Mouse (Mus musculus) adrenal gland, postnatal 25 days (tissue): ENCODE results near the gene Tbc1d16. TPM values are rescaled to one million over a fixed set of nuclear protein-coding genes. Genes with fewer than 3 reads are reported as not detected.

Experiments
- DNase-seq: peaks from one replicate; pipeline ENCODE4 v3.0.0; 2021; ENCODE audit warnings: mixed read lengths
- total RNA-seq: library from RNA; stranded (reverse); gene quantifications from 2 replicates; pipeline ENCODE4 v1.2.3, GENCODE M21; 2021

Tbc1d16 gene
- total RNA-seq, 1 experiment from 2014 or later: 14.3 TPM

DNA sequence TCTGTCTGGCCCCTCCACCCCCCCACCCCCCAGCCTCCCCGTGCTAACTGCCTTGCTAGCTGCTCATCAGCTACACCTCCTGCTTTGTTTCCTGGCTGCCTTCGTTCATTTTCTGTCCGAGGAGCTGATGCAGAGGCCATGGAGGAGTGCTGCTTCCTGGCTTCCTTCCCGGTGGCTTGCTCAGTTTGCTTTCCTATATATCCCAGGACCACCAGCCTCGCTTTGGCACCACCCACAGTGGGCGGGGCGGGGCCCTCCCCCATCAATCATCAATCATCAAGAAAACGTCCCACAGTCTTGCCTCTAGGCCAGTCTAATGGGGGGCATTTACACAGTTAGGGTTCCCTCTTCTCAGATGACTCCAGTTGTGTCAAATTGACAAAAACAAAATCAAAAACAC lies 8.1 kb upstream of the Tbc1d16 start:
- DNase-seq: no peak

DNA sequence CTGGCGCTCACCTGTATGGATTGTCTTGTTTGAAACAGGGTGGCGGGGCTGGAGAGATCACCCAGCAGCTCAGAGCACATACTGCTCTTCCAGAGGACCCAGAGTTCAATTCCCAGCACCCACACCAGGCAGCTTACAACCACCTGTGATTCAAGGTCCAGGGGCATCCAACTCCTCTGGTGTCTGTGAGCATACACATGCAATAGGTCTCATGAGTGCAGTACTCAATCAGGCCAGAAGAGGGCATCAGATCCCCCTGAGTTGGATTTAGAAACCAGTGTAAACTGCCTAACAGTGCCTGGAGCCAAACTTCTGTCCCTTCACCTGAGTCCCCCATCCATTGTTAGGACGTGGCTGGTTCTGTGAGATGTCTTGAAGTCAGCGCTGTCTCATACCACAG lies 7.3 kb upstream of the Tbc1d16 start:
- peak; percentile 39 for DNase-seq

DNA sequence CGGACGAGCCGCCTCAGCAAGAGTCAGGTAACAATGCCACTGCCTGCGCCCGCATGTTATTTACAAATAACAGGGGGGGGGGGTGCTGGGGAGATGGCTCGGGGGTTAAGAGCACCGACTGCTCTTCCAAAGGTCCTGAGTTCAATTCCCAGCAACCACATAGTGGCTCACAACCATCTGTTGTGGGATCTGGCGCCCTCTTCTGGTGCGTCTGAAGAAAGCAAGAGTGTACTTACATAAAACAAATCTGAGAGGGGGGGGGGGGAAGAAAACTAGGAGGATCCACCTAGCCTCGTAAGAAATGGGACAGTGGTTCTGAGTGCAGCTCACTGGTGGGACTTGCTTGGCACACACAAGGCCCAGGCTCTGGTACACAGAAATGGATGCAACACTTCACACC lies 6.5 kb upstream of the Tbc1d16 start:
- no peak for DNase-seq

DNA sequence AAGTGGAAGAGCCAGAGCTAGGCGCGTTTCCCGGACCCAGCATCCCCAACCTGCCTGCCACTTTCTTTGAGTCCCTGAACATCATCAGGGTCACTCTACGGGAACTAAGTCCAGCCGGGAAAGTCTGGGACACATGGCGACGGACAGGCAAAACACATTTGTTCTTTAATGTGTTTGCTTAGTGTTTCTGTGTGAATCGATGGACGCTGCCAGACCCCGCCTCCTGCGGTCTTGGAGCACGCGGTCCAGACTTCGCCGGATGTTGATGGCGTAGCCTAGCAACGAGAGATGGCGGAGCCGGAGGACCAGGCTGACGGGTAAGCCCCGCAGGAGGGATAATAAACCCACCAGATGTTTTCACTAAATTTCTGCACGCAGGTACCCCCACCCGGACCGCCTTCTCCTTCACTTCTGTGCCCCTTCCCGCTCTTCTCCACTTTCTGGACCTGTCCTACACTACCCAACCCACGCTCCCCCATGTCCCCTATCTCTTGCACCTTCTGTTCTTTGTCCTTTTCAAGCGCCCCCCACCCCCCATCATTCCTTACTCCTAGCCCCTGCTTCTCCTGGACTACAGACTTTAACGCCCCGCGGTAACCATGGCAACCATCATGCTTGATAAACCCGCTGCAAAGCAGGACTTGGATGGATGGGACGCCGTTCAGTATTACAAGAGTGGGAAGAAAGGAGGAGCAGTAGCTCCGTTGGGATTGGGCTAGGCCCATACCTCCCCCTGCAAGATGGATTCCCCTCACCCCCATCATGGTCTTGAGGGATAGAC lies 737 bp upstream of the Tbc1d16 start:
- peak; percentile 65 for DNase-seq

DNA sequence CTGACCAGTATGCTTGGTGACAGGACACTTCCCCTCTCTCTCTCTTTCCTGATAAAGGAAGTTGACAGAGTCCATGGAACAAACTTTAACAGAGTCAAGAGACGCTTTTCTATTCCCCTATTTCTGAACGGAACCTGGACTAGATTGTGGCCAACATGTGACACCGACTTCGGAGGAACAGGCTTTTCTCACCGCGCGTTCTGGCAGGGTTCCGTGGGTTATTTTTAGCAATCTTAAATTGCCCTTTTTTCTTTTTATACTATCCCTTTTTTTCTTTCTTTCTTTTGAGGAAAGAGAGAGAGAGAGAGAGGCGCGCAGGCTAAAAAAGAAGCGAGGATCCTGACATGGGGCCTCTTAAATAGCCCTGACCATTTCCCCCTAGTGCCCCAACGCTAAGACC lies 708 bp downstream of the Tbc1d16 start:
- no peak for DNase-seq

DNA sequence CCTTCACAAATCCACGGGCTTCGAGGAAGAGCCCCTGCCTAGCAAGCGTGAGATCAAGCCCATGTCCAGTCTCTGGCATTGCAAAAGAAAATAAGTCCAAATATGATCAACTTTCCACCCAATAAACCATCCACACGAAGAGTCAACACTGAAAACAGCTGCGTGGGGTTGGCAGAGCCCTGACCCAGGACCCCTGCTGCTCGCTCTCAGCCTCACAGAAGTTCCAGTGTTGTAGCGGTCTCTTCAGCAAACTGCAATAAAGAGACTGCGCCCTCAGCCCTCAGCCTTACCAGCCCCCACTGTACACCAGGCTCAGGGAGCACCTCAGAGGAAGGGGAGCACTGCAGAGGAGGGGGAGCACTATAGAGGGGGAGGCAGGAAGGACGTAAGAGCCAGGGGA lies 2.7 kb downstream of the Tbc1d16 start:
- DNase-seq: no peak

DNA sequence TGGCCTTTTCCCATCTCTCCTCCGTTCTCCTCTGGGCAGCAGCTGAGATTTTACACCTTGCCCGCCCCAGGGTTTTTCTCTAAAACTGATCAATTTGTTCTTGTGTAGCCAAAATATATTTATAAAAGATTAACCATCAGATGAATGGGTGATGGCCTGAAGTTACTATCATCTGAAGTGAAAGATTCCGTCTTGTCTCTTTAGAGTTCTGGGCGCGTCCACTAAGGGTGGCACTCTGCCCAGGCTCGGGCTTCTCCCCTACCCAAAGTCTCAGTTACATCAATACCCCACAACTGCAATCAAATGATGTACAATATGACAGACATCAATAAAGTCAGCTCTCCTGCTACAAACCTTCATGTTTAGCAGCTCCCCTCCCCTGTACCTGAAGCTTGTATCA lies 3.4 kb downstream of the Tbc1d16 start:
- no peak for DNase-seq

DNA sequence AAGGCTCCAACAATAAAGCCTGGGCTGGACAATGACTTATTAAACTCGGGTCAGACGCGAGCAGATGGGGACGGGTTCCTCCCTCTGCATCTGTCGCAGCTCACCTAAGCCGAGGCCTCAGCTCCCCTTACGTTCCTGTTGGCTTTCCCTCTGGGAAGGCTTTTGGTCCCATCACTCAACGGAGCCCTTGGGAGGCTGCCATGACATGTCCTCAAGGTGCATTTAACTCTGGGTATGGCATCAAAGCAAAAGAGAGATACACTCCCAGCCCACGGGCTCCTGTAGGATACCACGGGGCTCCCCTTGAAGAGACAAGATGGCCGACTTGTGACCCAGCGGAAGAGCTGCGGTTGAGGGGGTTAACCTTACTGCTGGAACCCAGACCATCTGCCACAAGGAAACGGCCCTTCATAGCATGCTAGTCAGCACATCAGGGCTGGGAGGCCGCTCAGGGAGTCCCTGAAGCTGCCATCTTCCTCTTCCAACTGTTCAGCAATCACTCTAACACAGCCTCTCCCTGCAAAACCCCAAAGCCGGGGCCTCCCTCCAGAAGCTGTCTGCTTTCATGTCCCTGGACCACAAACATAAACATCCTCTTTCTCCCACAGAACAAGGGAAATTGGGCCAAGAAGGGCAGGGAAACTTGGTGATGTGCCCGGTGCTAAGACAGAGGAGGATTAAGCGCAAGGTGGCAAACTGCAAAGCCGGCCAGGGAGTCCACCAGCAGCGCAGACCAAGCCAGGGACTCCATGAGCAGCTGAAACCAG lies 5.0 kb downstream of the Tbc1d16 start:
- no peak for DNase-seq

DNA sequence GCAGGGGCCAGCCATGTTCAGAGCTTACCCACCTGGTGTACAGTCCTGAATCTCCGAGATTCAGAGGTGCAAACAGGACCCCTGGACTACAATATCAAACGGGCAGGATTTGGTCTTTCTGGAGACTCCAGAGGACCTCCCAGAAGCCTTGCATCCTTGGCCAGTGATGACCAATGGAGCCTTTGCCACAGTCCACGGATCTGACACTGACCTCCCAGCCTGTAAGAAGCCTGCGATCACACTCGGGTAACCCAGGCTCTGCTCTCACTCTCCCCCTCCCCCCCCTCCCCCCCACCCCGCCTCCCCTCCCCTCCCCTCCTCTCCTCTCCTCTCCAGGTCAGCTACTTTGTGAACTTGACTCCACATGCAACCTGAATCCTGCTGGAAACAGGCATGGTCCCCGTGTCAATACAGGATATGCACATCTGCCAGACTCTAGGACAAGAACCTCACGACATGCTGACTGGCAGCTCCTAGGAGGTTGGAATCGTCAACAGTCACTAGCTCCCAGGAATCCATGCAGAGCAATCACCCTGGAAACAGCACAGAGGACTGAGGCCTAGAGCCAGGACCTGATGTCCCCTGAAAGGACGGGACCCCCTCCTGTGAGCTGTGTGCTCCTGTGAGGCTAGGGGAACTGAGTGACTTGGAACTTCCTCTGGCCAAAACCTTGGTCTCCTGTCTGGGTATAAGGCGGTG lies 6.3 kb downstream of the Tbc1d16 start:
- no peak for DNase-seq

DNA sequence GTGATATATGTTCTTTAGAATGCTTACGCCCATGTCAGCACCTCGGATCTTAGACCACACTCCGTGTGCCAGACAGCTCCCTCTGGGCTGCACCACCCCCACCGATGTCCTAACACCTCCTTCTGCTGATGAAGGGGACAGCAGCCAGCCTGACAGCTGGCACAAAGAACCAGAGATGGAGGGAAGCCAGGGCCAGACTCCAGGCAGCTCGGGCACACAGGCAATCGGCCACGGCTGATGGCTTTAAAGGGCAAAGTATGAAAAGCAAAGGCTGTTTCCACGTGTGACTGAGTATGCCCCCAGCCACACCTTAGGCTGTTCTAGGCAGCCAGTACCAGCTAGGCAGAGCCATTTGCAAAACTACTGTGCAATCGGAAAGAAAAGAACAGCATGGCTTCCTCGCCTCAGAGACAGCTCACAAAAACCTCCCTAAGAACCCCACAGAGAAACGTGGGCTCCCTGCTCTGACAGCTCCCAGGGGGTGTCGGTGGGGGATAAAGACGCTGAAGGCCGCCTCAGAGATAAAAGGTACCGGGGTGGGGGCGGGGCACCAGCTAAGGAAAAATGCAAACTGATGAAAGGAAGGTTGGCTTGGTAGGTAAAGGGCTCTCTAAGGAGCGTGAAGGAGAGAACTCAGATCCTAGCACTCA lies 8.4 kb downstream of the Tbc1d16 start:
- peak; percentile 62 for DNase-seq

DNA sequence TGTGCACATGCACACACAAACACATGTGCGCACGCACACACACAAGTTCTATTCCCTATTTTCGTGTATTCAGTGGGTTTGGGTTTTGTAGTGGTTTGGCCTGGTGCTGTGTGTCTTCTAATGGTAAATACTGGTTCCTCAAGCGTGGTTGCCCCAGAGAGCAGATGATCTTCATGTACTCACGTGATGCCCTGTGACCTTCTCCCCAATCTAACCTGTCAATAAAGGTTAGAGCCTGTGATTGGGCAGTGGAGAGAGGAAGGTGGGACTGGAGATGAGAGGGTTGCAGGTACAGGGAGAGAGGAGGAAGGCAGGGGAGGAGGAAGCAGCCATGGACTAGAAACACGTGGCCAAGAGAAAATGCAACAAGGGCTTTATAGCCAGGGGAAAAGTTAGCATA lies 10.4 kb downstream of the Tbc1d16 start:
- no peak for DNase-seq

DNA sequence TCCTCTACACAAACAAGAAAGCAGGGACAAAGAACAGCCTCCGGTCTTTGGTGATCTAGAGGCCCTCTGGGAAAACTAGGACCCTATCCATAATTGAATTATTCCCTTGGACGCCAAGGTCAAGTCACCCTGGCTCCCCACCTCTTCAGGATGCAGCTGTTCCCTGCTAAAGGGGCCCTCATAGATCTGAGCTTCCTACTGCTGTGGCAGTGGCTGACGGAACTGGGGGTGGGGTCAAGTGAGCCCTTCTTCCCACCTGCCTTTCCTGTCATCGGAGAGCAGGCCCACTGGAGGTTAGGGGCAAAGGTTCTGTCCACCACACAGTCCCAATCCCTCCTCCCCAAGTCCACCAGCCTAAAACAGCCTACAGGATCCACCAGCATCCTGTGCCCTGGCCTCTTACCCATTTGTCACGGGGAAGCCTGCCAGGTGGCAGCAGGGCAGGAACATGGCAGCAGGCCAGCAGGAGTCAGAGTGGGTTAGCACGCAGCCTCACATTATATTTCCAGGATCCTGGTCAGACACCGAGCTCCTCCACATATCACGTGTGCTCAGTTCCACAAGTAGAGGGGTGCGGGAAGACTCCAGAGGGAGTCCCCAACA lies 12.3 kb downstream of the Tbc1d16 start:
- DNase-seq: peak; percentile 73

DNA sequence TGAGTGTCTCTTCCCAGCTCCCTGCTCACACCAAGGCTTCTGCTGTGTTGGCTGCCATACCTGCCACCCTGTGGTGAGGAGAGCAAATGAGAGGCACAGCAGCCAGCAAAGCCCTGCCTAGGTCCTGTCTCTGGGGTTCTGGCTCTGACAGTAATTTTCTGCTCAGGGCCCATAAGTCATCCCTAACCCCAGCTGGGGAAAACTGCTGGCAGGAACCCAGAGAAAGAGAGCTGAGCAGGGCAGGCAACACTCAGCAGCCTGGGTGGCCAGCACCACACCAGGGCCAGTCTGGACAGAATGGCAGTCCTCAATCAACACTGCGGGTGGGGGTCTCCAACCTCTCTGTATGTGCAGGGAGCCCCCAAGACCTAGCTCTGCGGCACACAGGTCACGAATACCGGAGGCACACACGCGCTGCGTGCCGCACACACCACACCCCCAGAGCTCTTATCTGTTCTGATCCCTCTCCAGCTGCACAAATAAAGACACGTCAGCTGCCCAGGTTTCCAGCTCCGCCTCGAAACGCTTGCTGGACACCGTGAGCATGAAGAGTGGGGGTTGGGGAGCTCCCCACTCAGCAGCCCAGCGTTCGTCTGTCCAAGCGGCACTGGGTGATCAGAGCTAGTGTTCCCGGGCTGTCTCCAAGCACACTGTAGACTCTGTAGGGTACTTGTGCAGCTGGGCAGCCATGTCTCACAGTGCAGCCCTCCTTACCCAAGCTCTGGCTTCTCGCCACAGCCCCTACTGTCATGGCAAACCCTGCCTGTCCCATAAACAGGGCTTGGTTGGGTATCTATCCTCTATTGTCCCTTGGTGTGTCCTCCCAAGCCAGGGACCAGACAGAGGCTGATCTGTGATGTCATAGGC lies 13.0 kb downstream of the Tbc1d16 start:
- peak; percentile 59 for DNase-seq

DNA sequence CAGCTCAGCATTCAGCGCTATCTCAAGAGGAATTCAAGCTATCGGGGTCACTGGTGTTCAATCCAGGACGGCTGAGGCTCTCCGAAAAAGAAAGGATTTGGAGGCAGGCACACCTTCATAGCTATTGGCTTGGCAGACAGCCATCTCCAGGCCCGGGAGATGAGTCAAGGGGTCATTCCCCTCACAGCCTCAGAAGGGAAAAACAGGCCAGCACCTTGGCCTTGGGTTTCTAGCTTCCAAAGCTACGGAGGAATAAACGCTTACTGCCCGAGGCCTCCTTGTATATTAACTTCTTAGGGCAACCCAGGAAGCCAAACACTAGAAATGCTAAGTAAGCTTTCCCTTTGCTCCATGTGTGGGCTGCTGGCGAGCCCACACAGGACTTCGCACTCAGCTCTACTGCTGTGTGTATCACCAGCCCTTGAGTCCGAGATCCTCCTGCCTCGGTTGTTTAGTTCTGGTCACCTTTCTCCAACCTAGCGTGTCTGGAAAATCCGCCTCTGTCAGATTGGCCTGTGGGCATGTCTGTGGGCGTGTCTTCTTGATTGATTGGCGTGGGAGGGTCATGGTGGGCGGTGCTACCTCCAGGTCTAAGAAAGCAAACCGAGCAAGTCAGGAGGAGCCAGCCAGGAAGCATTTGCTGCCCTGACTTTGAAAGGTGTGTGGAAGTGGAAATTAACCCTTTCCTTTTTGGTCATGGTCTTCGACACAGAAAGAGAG lies 15.0 kb downstream of the Tbc1d16 start:
- DNase-seq: peak; percentile 64

DNA sequence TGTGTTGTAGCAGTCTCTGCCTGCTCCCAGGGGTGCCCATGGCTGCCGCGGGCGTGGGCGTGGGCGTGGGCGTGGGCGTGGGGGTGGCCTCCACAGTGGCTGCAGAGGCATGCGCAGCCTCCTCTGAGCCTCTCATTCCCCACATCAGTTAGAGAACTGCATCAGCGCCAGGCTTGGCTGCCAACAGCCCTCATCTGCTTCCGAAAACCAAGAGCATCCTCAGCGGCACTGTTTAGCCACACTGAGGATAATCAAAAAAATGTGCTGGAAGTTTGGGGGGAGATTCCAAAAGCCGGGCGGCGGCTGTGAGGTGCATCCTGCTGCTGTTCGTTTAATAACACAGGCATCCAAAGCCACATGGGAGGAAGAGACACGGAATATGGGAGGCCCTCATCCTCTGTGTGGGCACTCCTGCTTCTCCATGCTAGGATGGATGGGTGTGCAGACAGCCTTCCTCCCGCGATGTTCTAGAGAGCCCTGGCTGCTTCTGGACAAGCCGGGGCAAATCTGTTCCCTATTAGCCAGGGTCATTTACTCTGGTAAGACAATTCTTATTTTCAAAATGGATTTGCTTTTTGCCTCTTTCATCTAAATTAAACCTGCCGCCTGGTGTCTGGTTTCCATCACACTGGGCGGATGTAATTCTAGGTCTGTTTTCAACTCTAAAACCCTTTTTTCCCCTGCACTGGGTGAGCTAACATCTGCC lies 16.5 kb downstream of the Tbc1d16 start:
- DNase-seq: no peak

DNA sequence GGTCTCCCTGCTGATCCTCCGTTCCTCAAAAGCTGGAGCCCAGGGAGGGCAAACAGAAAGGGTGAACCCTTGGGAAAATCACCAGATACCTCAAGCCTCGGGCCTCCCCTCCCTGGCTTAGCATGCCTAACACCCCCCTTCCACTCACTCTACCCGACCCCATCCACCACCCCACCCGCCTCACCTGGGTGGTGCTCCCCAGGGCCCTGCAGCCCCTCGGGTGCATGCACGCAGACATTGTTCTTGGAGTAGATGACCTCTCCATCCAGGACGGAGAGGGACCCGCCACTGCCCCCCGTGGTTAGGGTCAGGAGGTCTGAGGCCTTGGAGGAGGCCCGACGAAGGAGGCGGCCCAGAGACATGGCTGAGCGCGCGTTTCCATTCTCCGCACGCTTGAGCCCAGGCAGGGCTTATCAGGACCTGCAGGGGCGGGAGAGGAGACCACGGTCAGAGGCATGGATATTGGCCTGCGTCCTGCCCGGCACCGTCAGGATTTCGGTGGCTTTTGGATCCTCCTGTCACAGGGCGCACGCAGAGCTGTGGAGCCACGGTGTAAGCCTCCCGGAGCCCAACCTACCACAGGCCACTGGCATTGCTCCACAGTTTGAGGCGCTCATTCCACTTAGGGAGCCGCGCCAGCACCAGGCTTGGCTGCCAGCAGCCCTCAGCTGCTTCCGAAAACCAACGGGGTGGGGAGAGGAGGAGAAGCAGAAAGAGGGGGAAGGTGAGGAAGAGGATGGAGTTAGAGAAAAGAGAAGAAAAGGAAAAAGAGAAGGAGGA lies 17.8 kb downstream of the Tbc1d16 start:
- DNase-seq: peak; percentile 54

DNA sequence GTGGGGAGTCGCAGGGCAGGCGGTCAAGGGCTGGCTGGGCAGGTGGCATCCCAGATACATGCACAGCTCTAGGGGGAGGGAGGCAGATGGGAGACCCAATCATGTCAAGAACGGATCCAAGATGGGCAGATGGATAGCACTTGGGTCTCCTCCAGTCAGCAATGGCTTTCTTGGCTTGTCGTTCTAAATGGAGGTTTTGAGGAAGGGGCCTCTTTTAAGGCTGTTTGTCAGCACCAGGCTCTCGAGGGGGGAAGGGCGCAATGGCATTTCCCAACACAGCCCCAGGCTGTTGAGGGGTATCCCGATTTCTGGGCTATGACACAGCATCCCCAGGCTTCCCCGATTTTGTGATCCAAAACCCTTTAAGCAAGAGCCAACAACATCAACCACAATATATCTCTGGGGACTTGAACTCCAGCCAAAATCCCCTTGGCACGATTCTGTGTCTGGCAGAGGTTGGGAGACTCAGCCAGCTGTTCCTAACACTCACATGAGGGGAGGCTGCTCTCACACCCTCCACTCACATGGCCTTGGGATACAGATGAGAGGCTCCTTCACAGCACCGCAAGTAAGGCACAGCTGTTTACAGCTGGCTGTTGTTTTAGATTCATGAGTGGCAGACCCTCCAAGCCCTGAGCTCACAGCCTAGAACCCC lies 18.8 kb downstream of the Tbc1d16 start:
- no peak for DNase-seq

DNA sequence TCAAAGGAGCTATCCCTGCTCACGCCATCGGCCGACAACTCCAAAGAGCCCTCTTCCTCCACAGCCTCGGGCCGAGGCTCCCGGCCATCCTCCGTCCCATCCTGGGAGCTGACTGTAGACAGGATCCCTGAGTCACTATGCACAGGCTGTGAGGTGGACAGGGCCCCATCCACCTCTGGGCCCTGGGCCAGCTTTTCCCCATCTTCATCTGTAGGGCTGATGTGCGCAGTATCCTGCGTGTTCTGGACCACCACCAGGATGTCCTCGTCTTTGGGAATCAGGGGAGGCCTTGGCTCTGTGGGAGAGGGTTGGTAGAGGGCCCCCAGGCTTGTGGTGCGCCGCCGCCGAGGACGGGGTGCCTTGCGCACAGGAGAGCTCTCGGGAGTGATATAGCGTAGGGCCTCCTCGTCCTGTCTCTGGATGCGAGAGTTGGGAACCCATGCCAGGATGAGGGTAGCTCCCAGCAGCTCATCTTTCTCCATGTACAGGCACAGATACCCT lies 19.4 kb downstream of the Tbc1d16 start:
- no peak for DNase-seq
